Mouse (Mus musculus) NIH3T3 (cell line): Measurements from ENCODE around the gene Nptx1.

Experiments used
- DNase-seq: peaks from one replicate; pipeline ENCODE4 v3.0.0-alpha.2; 2012; ENCODE audit warnings: low read depth

Gene Nptx1

GRCm38 (mm10) chr11:119491690-119492087, 55.9 kb downstream of the Nptx1 start:
- no peak for DNase-seq

DNA sequence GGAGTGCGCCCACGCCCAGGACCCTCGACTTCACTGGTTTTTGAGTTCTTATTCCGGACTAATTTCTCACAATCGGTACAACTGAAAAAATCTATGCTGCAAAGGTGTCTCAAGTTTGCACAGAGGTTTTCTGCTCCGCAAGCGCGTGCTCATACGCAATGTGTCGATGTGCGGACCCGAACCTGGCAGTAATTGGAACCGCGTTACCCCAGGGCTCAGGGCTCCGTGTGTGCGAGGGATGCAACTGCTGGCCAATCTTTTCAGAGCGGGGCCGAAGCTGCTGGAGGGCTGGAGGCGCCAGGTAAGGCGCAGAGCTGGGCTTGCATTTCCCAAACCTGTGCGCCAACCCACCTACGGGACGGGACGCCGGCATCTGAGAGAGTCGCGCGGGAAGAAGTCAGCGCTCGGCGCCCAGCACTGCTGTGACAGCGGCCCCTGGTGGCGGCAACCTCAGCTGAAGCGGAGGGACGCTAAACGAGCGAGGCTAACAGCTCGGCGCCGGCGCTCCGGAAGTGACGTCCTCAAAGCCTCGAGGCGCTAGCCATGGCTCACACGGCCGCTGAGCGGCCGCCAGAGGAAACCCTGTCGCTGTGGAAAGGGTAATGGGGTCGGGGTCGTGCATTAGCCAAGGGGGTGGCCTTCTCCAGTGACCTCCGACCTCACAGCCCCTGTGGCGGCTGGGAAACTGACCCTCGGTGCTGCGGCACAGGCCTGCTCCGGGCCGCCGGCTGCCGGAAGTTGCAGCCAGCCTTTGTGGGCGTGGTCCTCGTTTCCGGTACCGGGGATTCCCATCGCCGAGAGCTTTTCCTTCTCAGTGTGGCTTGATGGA, 56.5 kb downstream of the Nptx1 start, which contains the start of gene Endov:
TSS of gene Endov (plus strand) at position 487 of the 829 bp plus-strand sequence.
- DNase-seq = peak; percentile 98
